Mouse (Mus musculus) thymus, adult 2 months (tissue): ENCODE results near the gene Wap. TPM values are rescaled to one million over a fixed set of nuclear protein-coding genes. Genes with fewer than 3 reads are reported as not detected.

Experiments used
- DNase-seq: peaks from one replicate; pipeline ENCODE4 v3.0.0; 2021
- H3K27ac ChIP-seq: fragments of 200-500 bp; 2 replicates; pipeline ENCODE4 v1.5.1; 2012; ENCODE audit warnings: low read length, control low read depth; ENCODE audit not compliant: control insufficient read depth, insufficient read depth
- H3K27me3 ChIP-seq: fragments of 200-500 bp; 2 replicates; pipeline ENCODE4 v1.6.1; 2012; ENCODE audit warnings: mild to moderate bottlenecking, low read length, moderate library complexity, mixed read lengths; ENCODE audit not compliant: control insufficient read depth, insufficient read depth
- H3K36me3 ChIP-seq: fragments of 200-500 bp; 2 replicates; pipeline ENCODE4 v1.6.1; 2012; ENCODE audit warnings: mild to moderate bottlenecking, low read length, moderate library complexity; ENCODE audit not compliant: control insufficient read depth, insufficient read depth
- H3K4me1 ChIP-seq: fragments of 200-500 bp; replicated peaks from 2 replicates; pipeline ENCODE4 v1.6.1; 2012; ENCODE audit warnings: low read length; ENCODE audit not compliant: control insufficient read depth, insufficient read depth
- H3K4me3 ChIP-seq: fragments of 200-500 bp; 2 replicates; pipeline ENCODE4 v1.5.1; 2012; ENCODE audit warnings: mild to moderate bottlenecking, low read length, control low read depth, moderate library complexity; ENCODE audit not compliant: control insufficient read depth, insufficient read depth
- CTCF ChIP-seq: fragments of 200-500 bp; IDR thresholded peaks from 2 replicates; pipeline ENCODE4 v1.5.1; 2012; ENCODE audit warnings: mild to moderate bottlenecking, control low read depth, low read length, moderate library complexity, borderline replicate concordance; ENCODE audit not compliant: control insufficient read depth, poor library complexity, insufficient read depth; ENCODE audit errors: extremely low read depth
- POLR2A ChIP-seq: fragments of 200-500 bp; IDR thresholded peaks from 2 replicates; pipeline ENCODE4 v1.6.1; 2012; ENCODE audit warnings: mild to moderate bottlenecking, low read length, control low read depth, moderate library complexity; ENCODE audit not compliant: control insufficient read depth, poor library complexity, insufficient read depth; ENCODE audit errors: extremely low read depth
- WGBS: fragments of 180-500 bp; shearing (Covaris S2); methylation state at CpG from one replicate; pipeline ENCODE4 v1.1.7; 2018; 5-methylcytosine and 5-hydroxymethylcytosine counted together
- polyA plus RNA-seq: library from polyadenylated mRNA; depleted of rRNA; stranded (reverse); fragments of >200 nt; gene quantifications from 2 replicates; pipeline ENCODE4 v1.2.3, GENCODE M21; 2012

Wap gene
- polyA plus RNA-seq, 1 experiment, result 1.2 TPM

- 87% methylated on average over 27 of the region's 27 CpGs for WGBS
- Histone ChIP-seq H3K27me3 (no peaks in the 10 kb centered on the region; the same call in 1 of the 2 replicates), H3K36me3 (peaks cover 47% of the 10 kb centered on the region), H3K4me1 (no peaks in the 10 kb centered on the region), H3K4me3 (no peak overlapping the region), H3K27ac (no peak overlapping the region)
- TF ChIP-seq POLR2A (no peak), CTCF (no peak)
- DNase-seq, result no peak
These were observed 39.3 kb downstream of the Wap start for GRCm38 (mm10) chr11:6599011-6599681.

- WGBS, result 82% methylated on average over 19 of the region's 19 CpGs
- TF ChIP-seq POLR2A (no peak), CTCF (no peak)
- Histone ChIP-seq H3K4me1 (no peaks in the 10 kb centered on the region), H3K27me3 (no peaks in the 10 kb centered on the region), H3K4me3 (no peak overlapping the region), H3K27ac (no peak overlapping the region), H3K36me3 (peaks cover 54% of the 10 kb centered on the region)
- no peak for DNase-seq
These were observed 40.1 kb downstream of the Wap start for GRCm38 (mm10) chr11:6598191-6598889.

- WGBS, result 88% methylated on average over 7 of the region's 7 CpGs
- Histone ChIP-seq H3K36me3 (peaks cover 62% of the 10 kb centered on the region), H3K27ac (no peak overlapping the region), H3K27me3 (no peaks in the 10 kb centered on the region), H3K4me3 (no peak overlapping the region), H3K4me1 (no peaks in the 10 kb centered on the region)
- TF ChIP-seq CTCF, result no peak
- TF ChIP-seq POLR2A, result no peak
- DNase-seq, result no peak
These were observed 40.9 kb downstream of the Wap start for GRCm38 (mm10) chr11:6597523-6597922.

- Histone ChIP-seq H3K27me3 (no peaks in the 10 kb centered on the region), H3K4me3 (no peak overlapping the region), H3K27ac (no peak overlapping the region), H3K36me3 (peaks cover 71% of the 10 kb centered on the region), H3K4me1 (no peaks in the 10 kb centered on the region)
- no peak for DNase-seq
- TF ChIP-seq POLR2A (no peak), CTCF (no peak)
- WGBS, result 94% methylated on average over 3 of the region's 3 CpGs
These were observed 41.8 kb downstream of the Wap start for GRCm38 (mm10) chr11:6596616-6597015.

- DNase-seq, result no peak
- Histone ChIP-seq H3K4me3 (no peak overlapping the region), H3K27ac (no peak overlapping the region), H3K36me3 (peaks cover 75% of the 10 kb centered on the region), H3K27me3 (no peaks in the 10 kb centered on the region), H3K4me1 (no peaks in the 10 kb centered on the region)
- TF ChIP-seq CTCF (no peak), POLR2A (no peak)
- WGBS, result 98% methylated on average over 6 of the region's 6 CpGs
These were observed 42.2 kb downstream of the Wap start for GRCm38 (mm10) chr11:6596205-6596604.

- H3K4me3 ChIP-seq, result no peak overlapping the region
- TF ChIP-seq CTCF (no peak), POLR2A (no peak)
- no peak for DNase-seq
- 87% methylated on average over 5 of the region's 5 CpGs for WGBS
- H3K36me3 ChIP-seq, result peaks cover 84% of the 10 kb centered on the region
- no peak overlapping the region for H3K27ac ChIP-seq
- H3K4me1 ChIP-seq, result no peaks in the 10 kb centered on the region
- H3K27me3 ChIP-seq, result no peaks in the 10 kb centered on the region
These were observed 43.1 kb downstream of the Wap start for GRCm38 (mm10) chr11:6595339-6595738.

GRCm38 (mm10) chr11:6594845-6595244 lies 43.6 kb downstream of the Wap start:
- DNase-seq, result no peak

More at GRCm38 (mm10) chr11:6594845-6595244, 43.6 kb downstream of the Wap start:
- H3K27me3 ChIP-seq, result no peaks in the 10 kb centered on the region
- H3K36me3 ChIP-seq, result peaks cover 89% of the 10 kb centered on the region
- H3K27ac ChIP-seq, result no peak overlapping the region
- H3K4me3 ChIP-seq, result no peak overlapping the region
- TF ChIP-seq POLR2A, result no peak
- TF ChIP-seq CTCF, result no peak
- 91% methylated on average over 6 of the region's 6 CpGs for WGBS
- no peaks in the 10 kb centered on the region for H3K4me1 ChIP-seq
